Mouse (Mus musculus): ENCODE results near the gene Tmem63a.

DNA sequence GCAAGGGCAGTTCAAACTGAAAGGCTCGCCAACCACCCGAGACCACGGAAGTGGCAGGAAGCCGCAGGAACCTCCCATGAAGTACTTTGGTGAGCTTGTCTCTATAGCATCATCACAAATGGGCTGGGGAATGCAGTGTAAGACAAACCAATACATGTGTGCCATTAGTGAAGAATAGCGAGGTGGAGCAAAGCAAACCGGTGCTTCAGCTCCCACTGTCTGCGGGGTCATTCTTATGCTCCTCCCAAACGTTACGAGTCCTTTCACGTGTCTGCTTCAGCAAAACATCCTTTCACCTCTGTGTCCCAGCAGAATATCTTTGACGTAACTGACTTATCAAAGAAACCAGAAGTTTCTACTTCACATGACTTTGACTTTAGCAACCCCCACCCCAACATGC lies 25.7 kb upstream of the Tmem63a start:
- no peak for TF ChIP-seq CTCF (IDR thresholded peaks at IDR 0.05)
- no peak for TF ChIP-seq EP300 (IDR thresholded peaks at IDR 0.05)
